Mouse (Mus musculus) midbrain, postnatal 0 days (tissue): Measurements from ENCODE around the gene Fndc3b. TPM values are rescaled to one million over a fixed set of nuclear protein-coding genes. Genes with fewer than 3 reads are reported as not detected.

Experiments used
- ATAC-seq: fragments of 200-750 bp; cut with Nextera tagmentation; 2 replicates; pipeline ENCODE4 v1.8.0; 2017; ENCODE audit warnings: moderate number of reproducible peaks, mild to moderate bottlenecking, moderate TSS enrichment, moderate library complexity; ENCODE audit not compliant: low FRiP score
- DNase-seq: peaks from one replicate; pipeline ENCODE4 v3.0.0-alpha.2; 2015; ENCODE audit warnings: low spot score
- H3K27ac ChIP-seq: fragments of 300-500 bp; sonication (generic); 2 replicates; pipeline ENCODE4 v1.5.1; 2014; ENCODE audit warnings: low read depth, mild to moderate bottlenecking, low read length, mixed read lengths
- H3K27me3 ChIP-seq: fragments of 300-500 bp; sonication (generic); 2 replicates; pipeline ENCODE4 v1.6.1; 2014; ENCODE audit warnings: low read length, control low read depth, mixed read lengths; ENCODE audit not compliant: insufficient read depth
- H3K36me3 ChIP-seq: fragments of 300-500 bp; sonication (generic); 2 replicates; pipeline ENCODE4 v1.6.1; 2014; ENCODE audit warnings: low read length, control low read depth, mixed read lengths; ENCODE audit not compliant: insufficient read depth
- H3K4me1 ChIP-seq: fragments of 300-500 bp; sonication (generic); 2 replicates; pipeline ENCODE4 v1.6.1; 2014; ENCODE audit warnings: mild to moderate bottlenecking, control low read depth, antibody characterized with exemption, low read length, mixed read lengths; ENCODE audit not compliant: insufficient read depth
- H3K4me2 ChIP-seq: fragments of 300-500 bp; sonication (generic); 2 replicates; pipeline ENCODE4 v1.6.1; 2014; ENCODE audit warnings: low read depth, mild to moderate bottlenecking, low read length, mixed read lengths; ENCODE audit not compliant: poor library complexity, severe bottlenecking
- H3K4me3 ChIP-seq: fragments of 300-500 bp; sonication (generic); 2 replicates; pipeline ENCODE4 v1.5.1; 2014; ENCODE audit warnings: low read depth, mild to moderate bottlenecking, low read length, moderate library complexity
- H3K9ac ChIP-seq: fragments of 300-500 bp; sonication (generic); replicated peaks from 2 replicates; pipeline ENCODE4 v1.6.1; 2014; ENCODE audit warnings: mild to moderate bottlenecking, low read length, moderate library complexity, mixed read lengths; ENCODE audit not compliant: poor library complexity, severe bottlenecking
- H3K9me3 ChIP-seq: fragments of 300-500 bp; sonication (generic); 2 replicates; pipeline ENCODE4 v1.6.1; 2016; ENCODE audit warnings: low read length, control low read depth
- CTCF ChIP-seq: IDR thresholded peaks from 2 replicates; pipeline ENCODE4 v1.5.1; 2016; ENCODE audit warnings: antibody characterized with exemption, mild to moderate bottlenecking
- WGBS: fragments of 180-500 bp; shearing (Covaris S2); extraction: QIAGEN DNeasy Blood & Tissue Kit; methylation state at CpG from one replicate; pipeline ENCODE4 v1.1.7; 2014; 5-methylcytosine and 5-hydroxymethylcytosine counted together
- polyA plus RNA-seq: library from polyadenylated mRNA; unstranded; fragments of >200 nt; fragmentation: Nextera tagmentation; extraction: Ambion mirVana; gene quantifications from 2 replicates; pipeline ENCODE4 v1.2.1, GENCODE M21; 2015
- total RNA-seq: library from RNA; depleted of rRNA; stranded (reverse); fragments of >200 nt; gene quantifications from 2 replicates; pipeline ENCODE4 v1.2.3, GENCODE M21; 2014

Gene Fndc3b
- total and polyA plus RNA-seq, 2 experiments from 2014 or later, result 7.6 to 13.4 TPM

DNA sequence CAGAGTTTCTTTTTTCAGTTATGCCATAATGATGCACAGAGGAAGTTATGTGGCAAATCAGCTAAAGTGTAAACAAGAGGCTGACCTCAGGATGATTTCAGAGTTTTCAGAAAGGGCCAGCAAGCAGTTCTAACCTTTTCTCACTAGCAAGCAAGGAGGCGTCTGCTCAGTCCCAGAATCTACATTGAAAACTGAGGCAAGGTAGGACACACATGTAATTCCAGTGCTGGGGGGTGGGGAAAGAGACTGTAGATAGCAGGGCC is 93.9 kb downstream of the Fndc3b start:
- Histone ChIP-seq H3K36me3 (no peaks in the 10 kb centered on the region), H3K9me3 (no peaks in the 10 kb centered on the region), H3K4me2 (no peak overlapping the region), H3K4me3 (no peak overlapping the region), H3K27me3 (no peaks in the 10 kb centered on the region), H3K4me1 (peaks cover 7% of the 10 kb centered on the region; the same call in 1 of the 2 replicates), H3K27ac (no peak overlapping the region), H3K9ac (no peak overlapping the region)
- ATAC-seq (no peak), DNase-seq (no peak)
- 88% methylated on average over 1 of the region's 1 CpGs for WGBS
- TF ChIP-seq CTCF, result no peak

DNA sequence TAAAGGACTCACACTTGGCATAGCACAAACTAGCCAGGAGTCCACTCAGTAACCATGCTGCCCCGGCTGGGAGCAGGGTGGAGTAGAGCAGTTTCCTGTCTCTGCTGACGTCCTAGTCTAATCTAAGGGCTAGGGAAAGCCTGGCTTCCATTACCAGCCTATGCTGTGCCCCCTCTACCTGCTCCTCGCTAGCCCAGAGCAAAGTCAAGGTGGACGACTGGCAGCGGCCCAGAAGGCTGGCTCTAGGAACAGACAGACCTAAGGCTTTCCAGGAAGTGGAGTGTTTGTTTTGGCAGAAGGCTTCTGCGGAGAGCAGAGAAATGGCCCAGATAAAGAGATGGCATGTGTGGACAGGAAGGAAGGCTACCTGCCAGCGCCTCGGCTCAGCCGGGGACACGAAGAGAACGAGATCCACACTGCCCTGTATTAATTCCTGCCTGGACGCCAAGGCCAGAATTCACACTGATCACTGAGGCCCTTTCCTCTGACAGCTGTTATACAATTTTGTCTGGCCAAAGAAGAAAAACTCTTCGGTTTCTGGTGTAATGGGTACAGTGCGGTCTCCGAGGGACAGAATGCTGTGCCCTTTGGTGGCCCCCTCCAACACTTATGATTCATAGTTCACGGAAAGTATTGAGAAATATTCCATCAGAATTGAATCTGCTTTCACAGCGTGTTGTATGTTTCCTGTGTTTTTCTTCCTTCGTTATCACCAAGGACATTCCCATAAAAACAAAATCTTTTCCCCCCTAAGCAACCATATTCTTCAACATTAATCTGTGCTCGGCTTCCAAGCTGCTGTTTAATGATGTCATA is 94.5 kb downstream of the Fndc3b start:
- Histone ChIP-seq H3K27ac (no peak overlapping the region), H3K9ac (no peak overlapping the region), H3K4me3 (no peak overlapping the region), H3K9me3 (no peaks in the 10 kb centered on the region), H3K36me3 (no peaks in the 10 kb centered on the region), H3K4me1 (peaks cover 7% of the 10 kb centered on the region; the same call in 1 of the 2 replicates), H3K4me2 (no peak overlapping the region), H3K27me3 (no peaks in the 10 kb centered on the region)
- no peak for ATAC-seq
- 70% methylated on average over 19 of the region's 19 CpGs for WGBS
- DNase-seq, result no peak
- no peak for TF ChIP-seq CTCF

DNA sequence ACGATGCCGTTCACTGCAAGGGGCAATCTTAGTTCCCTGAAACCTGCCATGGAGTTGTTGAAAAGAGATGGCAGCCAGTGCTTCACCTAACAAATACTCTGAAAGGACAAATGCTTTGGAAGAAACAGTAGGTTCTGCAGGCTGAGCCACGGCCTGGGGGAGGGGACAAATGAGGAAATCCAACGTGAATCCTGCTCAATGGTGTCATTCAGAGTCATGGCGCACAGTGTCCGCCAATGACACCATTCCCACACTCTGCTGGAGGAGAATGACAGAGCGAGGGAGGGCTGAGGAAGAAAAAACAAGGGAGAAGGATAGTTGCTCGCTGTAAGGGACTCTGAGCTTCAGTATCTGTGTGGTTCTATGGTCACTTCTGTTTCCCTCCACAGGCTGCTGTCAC is 95.6 kb downstream of the Fndc3b start:
- no peak for TF ChIP-seq CTCF
- Histone ChIP-seq H3K4me2 (no peak overlapping the region), H3K4me3 (no peak overlapping the region), H3K4me1 (peaks cover 7% of the 10 kb centered on the region; the same call in 1 of the 2 replicates), H3K27me3 (no peaks in the 10 kb centered on the region), H3K27ac (no peak overlapping the region), H3K9me3 (no peaks in the 10 kb centered on the region), H3K9ac (no peak overlapping the region), H3K36me3 (no peaks in the 10 kb centered on the region)
- DNase-seq, result no peak
- ATAC-seq, result no peak
- 57% methylated on average over 8 of the region's 8 CpGs for WGBS

DNA sequence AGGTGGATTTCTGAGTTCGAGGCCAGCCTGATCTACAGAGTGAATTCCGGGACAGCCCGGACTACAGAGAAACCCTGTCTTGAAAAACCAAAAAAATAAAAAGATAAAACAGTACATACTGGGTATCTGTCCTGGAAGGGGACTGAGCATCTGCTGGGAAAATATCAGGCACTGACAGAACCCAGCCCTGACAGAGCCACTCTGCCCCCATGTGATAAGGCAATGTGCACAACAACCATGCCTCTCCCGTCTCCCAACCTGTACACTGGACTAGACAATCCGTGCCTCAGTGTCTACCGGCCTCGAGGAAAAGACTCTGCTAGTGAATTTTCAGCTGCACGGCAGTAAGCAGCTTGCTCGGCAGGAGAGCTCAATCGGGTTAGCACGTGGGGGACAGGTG is 97.3 kb downstream of the Fndc3b start:
- no peaks in the 10 kb centered on the region for H3K27me3 ChIP-seq
- no peak overlapping the region for H3K9ac ChIP-seq
- H3K4me2 ChIP-seq, result no peak overlapping the region
- no peak for TF ChIP-seq CTCF
- DNase-seq (no peak), ATAC-seq (no peak)
- no peaks in the 10 kb centered on the region for H3K36me3 ChIP-seq
- no peak overlapping the region for H3K4me3 ChIP-seq
- no peaks in the 10 kb centered on the region for H3K9me3 ChIP-seq
- no peak overlapping the region for H3K27ac ChIP-seq
- WGBS, result 85% methylated on average over 11 of the region's 11 CpGs
- H3K4me1 ChIP-seq, result peaks cover 7% of the 10 kb centered on the region; the same call in 1 of the 2 replicates

DNA sequence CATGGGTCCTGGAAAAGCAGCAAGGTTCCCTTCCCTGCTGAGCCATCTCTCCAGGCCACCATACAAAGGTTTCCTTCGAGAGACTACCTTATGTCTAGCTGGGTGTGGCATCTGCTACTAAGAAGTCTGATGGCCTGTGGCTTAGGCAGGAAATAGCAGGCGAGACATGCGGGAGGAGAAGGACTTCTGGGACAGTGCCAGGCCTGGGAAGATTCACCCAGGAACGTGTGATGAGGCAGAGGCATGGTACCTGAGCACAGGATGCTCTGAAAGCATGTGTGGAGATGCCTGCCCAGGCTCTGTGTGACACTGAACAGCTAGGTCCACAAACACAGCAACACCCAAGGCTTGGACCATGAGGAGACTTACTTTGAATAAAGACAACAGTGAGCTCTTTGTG is 98.1 kb downstream of the Fndc3b start:
- Histone ChIP-seq H3K4me2 (no peak overlapping the region), H3K36me3 (no peaks in the 10 kb centered on the region), H3K4me1 (peaks cover 7% of the 10 kb centered on the region; the same call in 1 of the 2 replicates), H3K9ac (no peak overlapping the region), H3K27ac (no peak overlapping the region), H3K27me3 (no peaks in the 10 kb centered on the region), H3K9me3 (no peaks in the 10 kb centered on the region), H3K4me3 (no peak overlapping the region)
- ATAC-seq (no peak), DNase-seq (no peak)
- no peak for TF ChIP-seq CTCF
- WGBS, result 59% methylated on average over 4 of the region's 4 CpGs

DNA sequence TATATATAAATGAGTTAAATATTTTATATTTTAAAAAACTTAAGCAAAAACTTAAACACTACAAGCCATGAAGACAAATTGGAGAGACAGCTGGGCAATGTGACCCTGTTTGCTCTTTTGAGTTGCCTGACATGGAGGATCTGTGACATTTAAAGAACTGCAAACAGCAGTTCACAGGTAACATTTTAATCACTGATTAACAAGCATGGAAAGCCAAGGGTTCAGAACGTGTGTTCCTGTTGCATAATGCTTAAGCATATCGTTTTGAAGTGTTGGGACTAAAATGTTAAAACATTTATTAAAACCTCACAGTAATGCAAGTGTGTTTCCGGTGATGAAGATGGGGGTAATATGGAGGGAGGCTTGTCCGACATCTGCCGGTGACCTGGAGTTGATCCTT is 99.1 kb downstream of the Fndc3b start:
- Histone ChIP-seq H3K9me3 (no peaks in the 10 kb centered on the region), H3K4me2 (no peak overlapping the region), H3K4me1 (peaks cover 7% of the 10 kb centered on the region; the same call in 1 of the 2 replicates), H3K4me3 (no peak overlapping the region), H3K27ac (no peak overlapping the region), H3K36me3 (no peaks in the 10 kb centered on the region), H3K9ac (no peak overlapping the region), H3K27me3 (no peaks in the 10 kb centered on the region)
- ATAC-seq (no peak), DNase-seq (no peak)
- WGBS, result 86% methylated on average over 5 of the region's 5 CpGs
- no peak for TF ChIP-seq CTCF
